Mouse (Mus musculus): ENCODE measurements around the gene Hist1h2bl. TPM values are rescaled to one million over a fixed set of nuclear protein-coding genes. Genes with fewer than 3 reads are reported as not detected.

Gene Hist1h2bl
- polyA plus RNA-seq, 1 experiment from 2014 or later, result not detected

Other genes starting within 250 kb of the Hist1h2bl start
- gene Nkapl, start 247.6 kb downstream of the Hist1h2bl start, polyA plus RNA-seq (2016; fragmentation: Nextera tagmentation; extraction: Ambion mirVana), result 2.0 and 2.5 TPM in 2 replicates
- 4.2 and 4.4 TPM in 2 replicates for gene Zkscan4, start 237.2 kb downstream of the Hist1h2bl start, polyA plus RNA-seq (2016; fragmentation: Nextera tagmentation; extraction: Ambion mirVana)
- gene Gm10065, start 236.7 kb downstream of the Hist1h2bl start, polyA plus RNA-seq (2016; fragmentation: Nextera tagmentation; extraction: Ambion mirVana), result 1.7 TPM in 1 of 2 replicates, not detected in the other
- 0.16 and 0.39 TPM in 2 replicates for gene AK157302, start 220.9 kb downstream of the Hist1h2bl start, polyA plus RNA-seq (2016; fragmentation: Nextera tagmentation; extraction: Ambion mirVana)
- gene Gm11273, start 214.7 kb downstream of the Hist1h2bl start, polyA plus RNA-seq (2016; fragmentation: Nextera tagmentation; extraction: Ambion mirVana), result 5.3 and 6.4 TPM in 2 replicates
- 5.0 and 6.7 TPM in 2 replicates for gene Zkscan8, start 185.0 kb downstream of the Hist1h2bl start, polyA plus RNA-seq (2016; fragmentation: Nextera tagmentation; extraction: Ambion mirVana)
- 0.29 TPM in 1 of 2 replicates, not detected in the other for gene Olfr1366, start 173.3 kb downstream of the Hist1h2bl start, polyA plus RNA-seq (2016; fragmentation: Nextera tagmentation; extraction: Ambion mirVana)
- not detected in 2 replicates for gene Olfr1535, start 156.2 kb downstream of the Hist1h2bl start, polyA plus RNA-seq (2016; fragmentation: Nextera tagmentation; extraction: Ambion mirVana)
- gene Olfr1364, start 134.4 kb downstream of the Hist1h2bl start, polyA plus RNA-seq (2016; fragmentation: Nextera tagmentation; extraction: Ambion mirVana), result not detected in 2 replicates
- gene Olfr1362, start 102.1 kb downstream of the Hist1h2bl start, polyA plus RNA-seq (2016; fragmentation: Nextera tagmentation; extraction: Ambion mirVana), result not detected in 2 replicates
- not detected in 2 replicates for gene Olfr11, start 73.6 kb downstream of the Hist1h2bl start, polyA plus RNA-seq (2016; fragmentation: Nextera tagmentation; extraction: Ambion mirVana)
- gene Olfr1361, start 52.8 kb downstream of the Hist1h2bl start, polyA plus RNA-seq (2016; fragmentation: Nextera tagmentation; extraction: Ambion mirVana), result not detected in 2 replicates
- gene Olfr1360, start 38.7 kb downstream of the Hist1h2bl start, polyA plus RNA-seq (2016; fragmentation: Nextera tagmentation; extraction: Ambion mirVana), result not detected in 2 replicates
- not detected in 2 replicates for gene Olfr1359, start 18.0 kb downstream of the Hist1h2bl start, polyA plus RNA-seq (2016; fragmentation: Nextera tagmentation; extraction: Ambion mirVana)
- gene Hist1h2ai, start 279 bp upstream of the Hist1h2bl start, polyA plus RNA-seq (2016; fragmentation: Nextera tagmentation; extraction: Ambion mirVana), result 16.6 and 22.9 TPM in 2 replicates
- 12.7 and 15.7 TPM in 2 replicates for gene Hist1h3h, start 1.5 kb upstream of the Hist1h2bl start, polyA plus RNA-seq (2016; fragmentation: Nextera tagmentation; extraction: Ambion mirVana)
- gene Hist1h2bm, start 5.9 kb upstream of the Hist1h2bl start, polyA plus RNA-seq (2016; fragmentation: Nextera tagmentation; extraction: Ambion mirVana), result 5.2 and 6.1 TPM in 2 replicates
- 0.58 and 0.85 TPM in 2 replicates for gene Hist1h4j, start 18.9 kb upstream of the Hist1h2bl start, polyA plus RNA-seq (2016; fragmentation: Nextera tagmentation; extraction: Ambion mirVana)
- 2.8 and 4.2 TPM in 2 replicates for gene Hist1h4k, start 34.4 kb upstream of the Hist1h2bl start, polyA plus RNA-seq (2016; fragmentation: Nextera tagmentation; extraction: Ambion mirVana)
- 14.0 and 21.0 TPM in 2 replicates for gene Hist1h2ak, start 37.7 kb upstream of the Hist1h2bl start, polyA plus RNA-seq (2016; fragmentation: Nextera tagmentation; extraction: Ambion mirVana)
- gene Hist1h2bn, start 38.0 kb upstream of the Hist1h2bl start, polyA plus RNA-seq (2016; fragmentation: Nextera tagmentation; extraction: Ambion mirVana), result 1.0 and 3.4 TPM in 2 replicates
- 39.0 and 41.1 TPM in 2 replicates for gene Hist1h1b, start 64.5 kb upstream of the Hist1h2bl start, polyA plus RNA-seq (2016; fragmentation: Nextera tagmentation; extraction: Ambion mirVana)
- 112 and 120 TPM in 2 replicates for gene Hist1h3i, start 67.2 kb upstream of the Hist1h2bl start, polyA plus RNA-seq (2016; fragmentation: Nextera tagmentation; extraction: Ambion mirVana)
- 9.9 and 11.4 TPM in 2 replicates for gene Hist1h2an, start 71.1 kb upstream of the Hist1h2bl start, polyA plus RNA-seq (2016; fragmentation: Nextera tagmentation; extraction: Ambion mirVana)
- gene Hist1h2bp, start 71.3 kb upstream of the Hist1h2bl start, polyA plus RNA-seq (2016; fragmentation: Nextera tagmentation; extraction: Ambion mirVana), result 2.4 and 3.3 TPM in 2 replicates
- 18.9 and 20.9 TPM in 2 replicates for gene Hist1h2bq, start 94.1 kb upstream of the Hist1h2bl start, polyA plus RNA-seq (2016; fragmentation: Nextera tagmentation; extraction: Ambion mirVana)
- gene Hist1h2ao, start 94.3 kb upstream of the Hist1h2bl start, polyA plus RNA-seq (2016; fragmentation: Nextera tagmentation; extraction: Ambion mirVana), result 2.3 TPM in 1 of 2 replicates, not detected in the other
- gene Hist1h4m, start 95.6 kb upstream of the Hist1h2bl start, polyA plus RNA-seq (2016; fragmentation: Nextera tagmentation; extraction: Ambion mirVana), result not detected in 2 replicates
- gene Hist1h4n, start 116.1 kb upstream of the Hist1h2bl start, polyA plus RNA-seq (2016; fragmentation: Nextera tagmentation; extraction: Ambion mirVana), result 9.7 and 10.0 TPM in 2 replicates
- gene Hist1h2ap, start 117.4 kb upstream of the Hist1h2bl start, polyA plus RNA-seq (2016; fragmentation: Nextera tagmentation; extraction: Ambion mirVana), result 6,234 and 6,449 TPM in 2 replicates
- gene Hist1h2br, start 117.6 kb upstream of the Hist1h2bl start, polyA plus RNA-seq (2016; fragmentation: Nextera tagmentation; extraction: Ambion mirVana), result 19.3 and 21.2 TPM in 2 replicates
- 20.6 and 24.7 TPM in 2 replicates for gene Zfp184, start 229.0 kb upstream of the Hist1h2bl start, polyA plus RNA-seq (2016; fragmentation: Nextera tagmentation; extraction: Ambion mirVana)